Mouse (Mus musculus) gastrocnemius, adult 8-10 months (tissue): ENCODE results near the gene Abhd17b. TPM values are rescaled to one million over a fixed set of nuclear protein-coding genes. Genes with fewer than 3 reads are reported as not detected.
A peak's percentile ranks its signal among the peaks of the same experiment; 100 is the strongest.
"Not testable (repeated sequence)": the region's sequence is repeated elsewhere in the genome, so short reads cannot be mapped to it uniquely, and the experiment has no call there.

Experiments
- DNase-seq, 2 experiments: peaks; one replicate each; pipeline ENCODE4 v3.0.0; 2022; ENCODE audit warnings: low spot score in 2 of 2
- total RNA-seq, 4 experiments: library from RNA; stranded (reverse); gene quantifications; 2 replicates each; pipeline ENCODE4 v1.2.4; 2022

Gene Abhd17b
- total RNA-seq, result 10 to 100 TPM; 16.8 to 18.5 (median 18.3) TPM

- peak; percentile 18 to 25 for DNase-seq
Observed at GRCm38 (mm10) chr19:21653172-21653981, at the start of gene Abhd17b. TSS of gene Abhd17b (plus strand) at chr19:21653185.

- DNase-seq, result peak in 1 of 2 experiments; percentile 7
Observed at GRCm38 (mm10) chr19:21603836-21604235, 49.1 kb upstream of the Abhd17b start.

GRCm38 (mm10) chr19:21605294-21605693 is 47.7 kb upstream of the Abhd17b start:
- no peak for DNase-seq

- no peak for DNase-seq
Observed at GRCm38 (mm10) chr19:21610240-21610639, 42.7 kb upstream of the Abhd17b start.

GRCm38 (mm10) chr19:21611297-21611696 is 41.7 kb upstream of the Abhd17b start:
- DNase-seq, result no peak

GRCm38 (mm10) chr19:21611725-21612575 is 41.0 kb upstream of the Abhd17b start:
- no peak for DNase-seq

GRCm38 (mm10) chr19:21615801-21616200 is 37.2 kb upstream of the Abhd17b start:
- no peak for DNase-seq

- DNase-seq, result no peak
Observed at GRCm38 (mm10) chr19:21623410-21624147, 29.4 kb upstream of the Abhd17b start.

- DNase-seq, result no peak
Observed at GRCm38 (mm10) chr19:21624148-21624535, 28.8 kb upstream of the Abhd17b start.

GRCm38 (mm10) chr19:21626271-21626988 is 26.6 kb upstream of the Abhd17b start:
- DNase-seq, result no peak

GRCm38 (mm10) chr19:21628440-21628839 is 24.5 kb upstream of the Abhd17b start:
- not testable (repeated sequence) for DNase-seq

- no peak for DNase-seq
Observed at GRCm38 (mm10) chr19:21629030-21629429, 24.0 kb upstream of the Abhd17b start.

- no peak for DNase-seq
Observed at GRCm38 (mm10) chr19:21629501-21629900, 23.5 kb upstream of the Abhd17b start.

GRCm38 (mm10) chr19:21630656-21631331 is 22.2 kb upstream of the Abhd17b start:
- no peak for DNase-seq

- no peak for DNase-seq
Observed at GRCm38 (mm10) chr19:21635406-21635805, 17.6 kb upstream of the Abhd17b start.

GRCm38 (mm10) chr19:21636907-21637306 is 16.1 kb upstream of the Abhd17b start:
- DNase-seq, result no peak

- DNase-seq, result no peak
Observed at GRCm38 (mm10) chr19:21637672-21638071, 15.3 kb upstream of the Abhd17b start.

GRCm38 (mm10) chr19:21643935-21644334 is 9.1 kb upstream of the Abhd17b start:
- no peak for DNase-seq

GRCm38 (mm10) chr19:21645301-21645700 is 7.7 kb upstream of the Abhd17b start:
- DNase-seq, result no peak

GRCm38 (mm10) chr19:21646142-21646541 is 6.8 kb upstream of the Abhd17b start:
- DNase-seq, result no peak
